Mouse (Mus musculus): ENCODE measurements around the gene Elp4.

Elp4 gene

GRCm38 (mm10) chr2:105671798-105672595 lies 232.4 kb downstream of the Elp4 start:
- peak; percentile 31 for DNase-seq (ENCODE audit: low read depth, low spot score)

DNA sequence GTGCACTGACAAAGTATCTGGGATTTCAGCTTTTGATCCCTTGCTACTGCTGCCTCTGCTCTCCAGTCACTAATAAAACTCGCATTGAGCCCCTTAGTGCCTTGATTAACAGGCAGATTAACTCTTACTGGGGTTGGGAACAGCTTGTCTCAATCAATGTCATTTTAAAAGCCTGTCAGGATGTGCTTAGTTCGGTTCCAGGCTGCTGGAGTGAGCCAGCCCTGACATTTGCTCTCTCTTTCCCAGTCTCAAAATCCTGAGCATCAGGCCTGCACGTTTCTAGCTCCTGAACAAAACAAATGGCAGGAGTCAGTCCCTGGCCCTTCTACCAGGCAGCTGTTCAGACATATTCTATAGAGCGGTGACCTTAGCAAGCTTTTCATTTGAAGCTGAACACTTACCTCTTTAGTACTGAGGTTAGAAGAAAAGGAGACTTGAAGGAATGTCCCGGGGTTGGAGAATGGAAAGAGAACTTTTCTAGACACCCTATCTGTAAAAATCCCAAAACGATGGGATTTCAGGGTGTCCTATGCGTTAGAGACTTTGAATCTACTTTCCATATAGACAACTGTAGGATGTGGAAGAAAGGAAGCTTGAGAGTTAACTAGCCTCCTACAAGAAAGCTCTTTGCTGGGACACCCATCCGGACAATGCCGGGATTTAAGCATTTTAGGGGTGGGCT lies 233.1 kb downstream of the Elp4 start:
- peak; percentile 33 for DNase-seq (ENCODE audit: low read depth, low spot score)

GRCm38 (mm10) chr2:105670731-105671095 lies 233.7 kb downstream of the Elp4 start:
- no peak for DNase-seq (ENCODE audit: low read depth, low spot score)

GRCm38 (mm10) chr2:105669881-105670730 lies 234.3 kb downstream of the Elp4 start:
- peak; percentile 29 for DNase-seq (ENCODE audit: low read depth, low spot score)

GRCm38 (mm10) chr2:105669371-105669861 lies 234.9 kb downstream of the Elp4 start:
- DNase-seq (ENCODE audit: low read depth, low spot score) = peak; percentile 29

DNA sequence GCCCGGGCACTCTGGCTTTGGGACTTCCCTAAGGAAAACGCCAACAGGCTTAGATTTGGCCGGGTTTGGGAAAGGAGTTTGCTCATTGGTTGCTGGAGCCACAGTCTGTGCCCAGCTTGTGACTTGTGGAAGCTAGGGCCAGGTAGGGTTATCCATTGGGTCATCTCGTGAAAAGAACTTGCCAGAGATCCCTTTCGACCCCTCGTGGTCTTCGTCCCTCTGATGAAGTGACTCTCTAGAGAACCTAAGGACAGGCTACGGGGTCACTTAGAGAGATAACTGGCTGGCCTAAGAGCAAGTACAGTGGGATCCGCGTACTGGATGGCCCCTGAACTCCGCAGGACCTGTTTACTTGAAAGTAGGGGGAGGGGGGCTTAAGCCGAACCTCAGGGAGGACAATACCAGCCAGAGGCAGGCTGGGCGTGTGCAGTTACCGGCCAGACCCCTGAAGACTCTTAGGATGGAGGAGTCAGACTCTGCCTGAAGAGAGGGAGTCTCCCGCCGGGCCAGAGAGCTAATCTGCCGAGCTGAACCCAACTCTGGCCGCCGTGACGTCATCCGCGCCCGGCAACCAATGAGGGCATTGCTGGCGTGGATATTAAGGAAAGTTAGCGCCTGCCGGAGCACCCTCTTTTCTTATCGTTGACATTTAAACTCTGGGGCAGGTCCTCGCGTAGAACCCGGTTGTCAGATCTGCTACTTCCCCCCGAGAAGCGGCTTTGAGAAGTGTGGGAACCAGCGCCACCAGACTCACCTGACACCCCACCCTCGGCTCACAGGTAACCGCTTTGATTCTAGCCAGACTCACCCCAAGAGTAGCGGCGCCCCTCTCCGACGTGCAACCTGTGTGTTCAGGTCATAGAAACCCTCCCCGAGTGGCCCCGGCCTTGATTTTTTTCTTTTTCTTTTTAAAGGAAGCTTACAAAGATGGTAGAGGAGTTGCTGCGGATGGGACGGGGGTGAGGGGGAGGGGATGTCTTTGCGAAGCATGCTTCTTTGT lies 235.8 kb downstream of the Elp4 start, which contains the start of gene Pax6:
TSS of gene Pax6 (plus strand) at position 630 of the 1,000 bp plus-strand sequence.
- DNase-seq (ENCODE audit: low read depth, low spot score) = peak; percentile 78

DNA sequence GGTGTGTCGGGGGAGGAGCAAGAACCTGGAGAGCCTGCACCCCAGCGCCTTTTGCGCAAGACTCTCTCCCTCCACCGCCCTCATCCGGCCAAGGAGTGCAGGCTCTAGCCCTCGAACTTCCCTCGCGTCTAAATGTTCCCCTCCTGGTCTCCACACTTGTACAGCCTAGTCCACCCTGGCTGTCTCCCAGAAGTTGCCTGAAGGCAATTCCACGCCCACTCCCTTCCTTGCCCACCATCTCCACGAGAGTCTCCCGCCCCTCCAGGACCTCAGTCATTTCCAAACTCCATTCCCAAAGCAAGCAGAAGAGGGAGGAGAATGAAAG lies 236.8 kb downstream of the Elp4 start:
- DNase-seq (ENCODE audit: low read depth, low spot score) = peak; percentile 12

GRCm38 (mm10) chr2:105666763-105667625 lies 237.4 kb downstream of the Elp4 start:
- no peak for DNase-seq (ENCODE audit: low read depth, low spot score)

DNA sequence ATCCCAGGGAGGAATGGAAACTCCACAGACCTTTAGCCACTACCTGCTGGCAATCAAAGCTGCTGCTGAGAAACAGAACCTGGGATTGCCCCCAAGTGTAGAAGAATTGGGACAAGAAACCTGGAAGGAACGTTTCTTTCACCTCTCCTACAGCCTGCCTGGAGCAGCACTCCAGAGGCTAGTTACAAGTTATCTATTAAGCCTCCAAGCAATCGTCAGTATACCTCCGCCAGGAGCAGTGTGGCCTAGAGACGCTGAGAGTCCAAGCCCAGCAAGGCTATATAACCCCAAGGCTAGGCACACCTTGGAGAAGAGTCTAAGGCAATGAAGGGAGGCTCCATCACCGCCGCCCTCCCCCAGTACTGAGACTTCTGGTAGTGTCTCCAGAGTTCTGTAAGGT lies 238.0 kb downstream of the Elp4 start:
- DNase-seq (ENCODE audit: low read depth, low spot score) = no peak

DNA sequence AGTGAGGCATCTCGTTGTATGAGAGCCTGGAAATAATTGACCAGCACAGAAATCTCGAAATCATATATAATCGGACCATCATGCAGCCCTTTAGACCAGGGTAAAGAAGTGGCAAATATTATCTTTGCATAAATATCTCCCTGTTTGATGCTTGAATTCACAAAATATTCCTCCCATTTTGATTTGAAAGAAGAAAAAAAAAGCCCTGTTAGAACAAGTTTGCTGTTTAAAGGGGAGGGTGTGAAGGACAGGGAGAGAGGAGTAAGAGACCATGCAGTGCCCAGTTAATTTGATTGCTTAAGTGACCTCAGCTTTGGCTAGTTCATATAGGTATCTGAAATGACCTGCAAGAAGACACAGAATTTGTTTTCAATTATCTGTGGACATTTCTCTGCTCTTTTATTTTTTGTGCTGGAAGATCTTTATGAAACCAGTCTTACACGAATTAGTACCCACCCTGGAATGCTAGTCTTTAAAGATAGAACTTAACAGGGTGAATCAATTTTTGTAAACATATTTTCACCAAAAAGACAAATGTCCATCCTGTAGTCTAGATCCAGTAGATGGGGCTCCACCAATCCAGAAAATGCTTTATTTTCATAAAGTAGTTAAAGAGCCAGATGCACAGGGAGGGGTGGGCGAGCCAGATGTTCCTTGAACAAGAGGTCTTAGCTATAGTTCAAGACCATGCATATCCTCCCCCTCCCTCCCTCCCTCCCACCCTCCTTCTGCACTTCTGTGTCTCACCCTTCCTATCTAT lies 238.7 kb downstream of the Elp4 start:
- DNase-seq (ENCODE audit: low read depth, low spot score) = no peak

DNA sequence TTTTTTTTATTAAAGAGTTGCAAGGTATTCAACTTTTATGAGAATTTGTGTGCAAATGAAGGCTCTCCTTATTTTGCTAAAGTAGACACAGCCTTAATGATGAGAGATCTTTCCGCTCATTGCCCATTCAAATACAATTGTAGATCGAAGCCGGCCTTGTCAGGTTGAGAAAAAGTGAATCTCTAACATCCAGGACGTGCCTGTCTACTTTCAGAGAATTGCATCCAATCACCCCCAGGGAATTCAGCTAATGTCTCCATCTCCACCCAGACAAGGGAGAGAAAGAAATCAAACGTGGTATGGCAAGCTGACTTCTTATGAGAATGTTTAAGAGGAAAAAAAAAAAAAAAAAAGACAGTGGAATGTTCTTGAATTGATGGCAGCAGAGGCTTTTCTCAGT lies 239.4 kb downstream of the Elp4 start:
- no peak for DNase-seq (ENCODE audit: low read depth, low spot score)

- DNase-seq (ENCODE audit: low read depth, low spot score) = no peak
Observed at GRCm38 (mm10) chr2:105663101-105663511, 241.3 kb downstream of the Elp4 start.

- no peak for DNase-seq (ENCODE audit: low read depth, low spot score)
Observed at GRCm38 (mm10) chr2:105662606-105663005, 241.8 kb downstream of the Elp4 start.

GRCm38 (mm10) chr2:105662121-105662520 lies 242.2 kb downstream of the Elp4 start:
- DNase-seq (ENCODE audit: low read depth, low spot score) = no peak

DNA sequence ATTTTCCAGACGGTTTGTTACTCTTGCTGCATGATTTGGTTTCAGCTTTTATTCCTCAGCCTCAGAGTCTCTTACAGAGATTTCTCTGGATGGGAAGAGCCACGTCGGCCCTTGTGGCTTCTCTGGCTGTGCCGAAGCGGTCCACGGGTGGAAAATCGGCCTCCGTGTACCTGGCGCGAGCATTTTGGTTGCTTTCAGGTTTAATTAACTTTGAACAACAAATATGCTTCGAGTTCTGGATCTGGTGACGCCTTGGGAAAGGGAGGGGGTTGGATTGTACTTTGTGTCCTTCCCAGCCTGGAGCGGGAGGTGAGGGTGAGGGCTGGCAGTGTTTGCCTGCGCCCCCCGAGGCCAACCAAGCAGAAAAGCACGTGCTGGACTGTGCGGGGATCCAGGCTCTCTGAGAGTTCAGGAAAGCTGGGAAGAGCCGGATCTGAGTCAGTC lies 242.7 kb downstream of the Elp4 start:
- no peak for DNase-seq (ENCODE audit: low read depth, low spot score)

DNA sequence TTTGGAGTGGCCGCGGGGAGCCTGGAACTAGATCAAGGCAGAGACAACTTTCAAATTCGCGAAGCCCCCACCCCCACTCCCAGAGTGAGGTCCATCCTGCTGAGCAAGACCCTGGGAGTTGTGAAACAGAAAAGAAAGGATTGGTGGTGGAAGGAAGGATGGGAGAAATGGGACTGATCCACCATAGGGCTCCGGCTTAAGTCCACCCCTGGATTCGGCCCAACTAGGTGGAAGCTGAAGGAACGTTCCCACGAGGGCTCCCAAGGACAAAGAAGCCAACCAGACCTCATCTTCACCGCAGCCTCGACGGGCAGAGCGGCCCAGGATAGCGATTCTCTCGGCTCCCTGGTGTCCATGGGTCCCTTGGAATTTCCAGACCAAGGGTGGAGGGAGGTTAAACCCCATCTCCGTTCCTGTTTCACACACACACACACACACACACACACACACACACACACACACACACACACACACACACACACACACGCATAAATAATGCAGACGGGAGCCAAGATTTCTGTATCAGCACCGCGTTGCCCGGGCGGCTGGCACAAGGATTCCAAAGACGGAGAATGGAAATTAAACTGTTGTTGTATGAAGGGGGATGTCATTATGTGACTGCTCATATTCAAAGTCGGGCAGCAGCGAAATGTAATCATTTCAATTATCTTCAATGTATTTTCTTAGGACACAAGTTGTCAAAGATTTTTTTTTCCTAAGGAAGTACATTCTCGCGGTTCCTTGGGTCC lies 243.3 kb downstream of the Elp4 start:
- DNase-seq (ENCODE audit: low read depth, low spot score) = no peak

- no peak for DNase-seq (ENCODE audit: low read depth, low spot score)
Observed at GRCm38 (mm10) chr2:105659926-105660873, 244.2 kb downstream of the Elp4 start.

Data from brain, adult 2 months (tissue).